Mouse (Mus musculus): ENCODE results near the gene Gse1. TPM values are rescaled to one million over a fixed set of nuclear protein-coding genes. Genes with fewer than 3 reads are reported as not detected.

Gene Gse1
- polyA plus RNA-seq, 1 experiment from 2014 or later = 22.2 TPM

DNA sequence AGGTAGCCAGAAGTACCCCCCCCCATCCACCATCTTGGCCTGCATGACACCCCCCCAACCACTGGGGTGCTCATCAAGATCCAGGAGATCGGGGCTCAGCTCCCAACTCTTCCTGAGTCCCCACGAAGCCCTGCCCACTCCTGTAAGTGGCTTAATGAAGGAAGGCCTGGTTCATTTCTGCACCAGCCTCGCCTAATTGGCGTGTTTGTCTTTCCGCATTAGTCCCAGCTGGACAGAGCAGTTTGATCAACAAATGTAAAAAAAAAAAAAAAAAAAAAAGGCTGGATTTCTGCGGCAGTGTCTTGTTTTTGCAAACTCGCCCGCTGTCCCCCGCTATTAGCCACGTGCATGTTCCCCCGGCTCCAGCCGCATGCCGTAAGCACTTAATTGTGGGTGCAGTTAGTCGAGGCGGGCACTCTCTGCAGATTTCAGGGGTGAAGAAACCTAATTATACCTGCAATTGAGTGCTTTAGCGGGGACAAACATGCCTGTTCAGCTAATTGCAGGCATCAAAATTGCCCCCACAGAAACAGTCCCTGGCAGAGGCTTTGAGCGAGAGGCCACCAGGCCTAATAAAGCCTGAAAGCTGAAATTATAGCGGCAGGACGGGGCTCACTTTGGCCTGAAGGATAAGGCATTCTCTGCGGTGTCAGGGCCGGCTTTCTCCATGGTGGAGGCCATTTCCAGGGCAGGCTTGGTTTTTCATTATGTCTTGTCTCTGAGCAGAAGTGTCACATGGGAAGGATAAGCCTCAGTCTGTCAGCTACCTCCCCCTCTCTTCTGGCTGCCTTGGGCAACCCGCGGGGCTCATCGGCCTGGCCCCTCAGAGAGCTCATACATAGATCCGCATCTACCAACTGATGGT is 248.7 kb downstream of the Gse1 start:
- Histone ChIP-seq H3K9ac (ENCODE audit: low read length) (peak overlapping the region; percentile 3; the same call in 1 of the 2 replicates), H3K27ac (ENCODE audit: low read depth, low read length) (peak overlapping the region; percentile 77), H3K4me3 (ENCODE audit: low read depth, low read length) (no peak overlapping the region), H3K27me3 (ENCODE audit: control insufficient read depth, insufficient read depth, low read length) (no peaks in the 10 kb centered on the region; the same call in 1 of the 2 replicates), H3K9me3 (ENCODE audit: control insufficient read depth, low read length) (no peaks in the 10 kb centered on the region), H3K36me3 (ENCODE audit: control insufficient read depth, insufficient read depth, low read length) (no peaks in the 10 kb centered on the region), H3K4me1 (replicated peaks; ENCODE audit: control insufficient read depth, insufficient read depth, low read length) (peaks cover 23% of the 10 kb centered on the region), H3K4me2 (ENCODE audit: low read depth, low read length, severe bottlenecking) (no peak overlapping the region)
- peak; percentile 37 for ATAC-seq (replicated peaks; ENCODE audit: low FRiP score)
- peak; percentile 70 for DNase-seq (ENCODE audit: low spot score)
- 26% methylated on average over 25 of the region's 25 CpGs for WGBS

DNA sequence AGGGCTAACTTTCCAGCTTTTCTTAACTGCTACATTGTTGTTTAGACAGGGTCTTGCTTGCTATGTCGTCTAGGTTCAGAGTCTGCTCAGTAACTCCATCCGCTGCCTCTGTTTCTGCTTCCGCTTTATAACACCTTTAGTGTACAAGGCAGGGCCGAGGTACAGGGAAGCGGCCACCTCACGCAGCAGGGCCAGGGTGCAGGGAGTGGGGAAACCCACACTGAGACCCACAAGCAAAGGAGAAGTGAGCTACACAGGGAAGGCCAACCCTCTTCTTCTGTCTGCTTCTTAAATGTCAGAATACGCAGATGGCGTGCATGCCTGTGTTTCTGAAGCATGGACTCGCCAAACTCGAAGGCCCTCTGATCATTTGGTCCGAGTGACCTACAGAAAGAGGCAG is 250.5 kb downstream of the Gse1 start:
- Histone ChIP-seq H3K27me3 (ENCODE audit: control insufficient read depth, insufficient read depth, low read length) (no peaks in the 10 kb centered on the region; the same call in none of the 2 replicates), H3K4me1 (replicated peaks; ENCODE audit: control insufficient read depth, insufficient read depth, low read length) (peaks cover 19% of the 10 kb centered on the region), H3K4me3 (ENCODE audit: low read depth, low read length) (no peak overlapping the region), H3K27ac (ENCODE audit: low read depth, low read length) (no peak overlapping the region), H3K9ac (ENCODE audit: low read length) (no peak overlapping the region), H3K4me2 (ENCODE audit: low read depth, low read length, severe bottlenecking) (no peak overlapping the region), H3K36me3 (ENCODE audit: control insufficient read depth, insufficient read depth, low read length) (no peaks in the 10 kb centered on the region), H3K9me3 (ENCODE audit: control insufficient read depth, low read length) (no peaks in the 10 kb centered on the region)
- ATAC-seq (replicated peaks; ENCODE audit: low FRiP score) = no peak
- WGBS = 93% methylated on average over 11 of the region's 11 CpGs
- no peak for DNase-seq (ENCODE audit: low spot score)

GRCm38 (mm10) chr8:120479691-120480090 is 251.4 kb downstream of the Gse1 start:
- DNase-seq (ENCODE audit: low spot score) (no peak), ATAC-seq (replicated peaks; ENCODE audit: low FRiP score) (no peak)
- H3K4me3 ChIP-seq (ENCODE audit: low read depth, low read length) = no peak overlapping the region
- H3K9me3 ChIP-seq (ENCODE audit: control insufficient read depth, low read length) = no peaks in the 10 kb centered on the region
- no peaks in the 10 kb centered on the region; the same call in none of the 2 replicates for H3K27me3 ChIP-seq (ENCODE audit: control insufficient read depth, insufficient read depth, low read length)
- WGBS = 85% methylated on average over 4 of the region's 4 CpGs
- H3K4me2 ChIP-seq (ENCODE audit: low read depth, low read length, severe bottlenecking) = no peak overlapping the region
- H3K4me1 ChIP-seq (replicated peaks; ENCODE audit: control insufficient read depth, insufficient read depth, low read length) = peaks cover 25% of the 10 kb centered on the region
- H3K36me3 ChIP-seq (ENCODE audit: control insufficient read depth, insufficient read depth, low read length) = no peaks in the 10 kb centered on the region
- H3K9ac ChIP-seq (ENCODE audit: low read length) = no peak overlapping the region
- H3K27ac ChIP-seq (ENCODE audit: low read depth, low read length) = no peak overlapping the region

- H3K27ac ChIP-seq (ENCODE audit: low read depth, low read length) = no peak overlapping the region
Observed at GRCm38 (mm10) chr8:120482015-120482689, 253.9 kb downstream of the Gse1 start.

DNA sequence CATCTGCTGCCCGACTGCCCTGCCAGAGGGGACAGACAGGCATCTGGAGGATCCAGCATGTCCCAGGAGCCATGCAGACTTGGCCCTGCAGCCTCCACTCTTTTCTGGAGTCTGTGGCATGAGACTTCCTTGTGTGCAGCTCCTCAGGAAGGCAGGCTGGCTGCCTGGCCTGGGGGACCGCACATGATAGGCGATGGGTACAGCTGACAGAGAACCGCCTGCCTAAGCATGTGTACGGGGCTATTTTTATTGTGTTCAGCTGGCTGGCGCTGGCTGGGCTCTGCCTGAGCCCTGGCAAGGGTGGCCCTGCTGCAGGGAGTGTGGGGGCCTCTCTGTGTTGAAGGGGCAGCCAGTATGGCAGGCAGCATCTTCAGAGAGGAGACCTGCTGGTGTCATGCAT is 256.2 kb downstream of the Gse1 start:
- H3K27ac ChIP-seq (ENCODE audit: low read depth, low read length) = no peak overlapping the region
- H3K4me2 ChIP-seq (ENCODE audit: low read depth, low read length, severe bottlenecking) = no peak overlapping the region
- DNase-seq (ENCODE audit: low spot score) (no peak), ATAC-seq (replicated peaks; ENCODE audit: low FRiP score) (no peak)
- H3K9me3 ChIP-seq (ENCODE audit: control insufficient read depth, low read length) = no peaks in the 10 kb centered on the region
- H3K27me3 ChIP-seq (ENCODE audit: control insufficient read depth, insufficient read depth, low read length) = peaks cover 2% of the 10 kb centered on the region
- H3K4me1 ChIP-seq (replicated peaks; ENCODE audit: control insufficient read depth, insufficient read depth, low read length) = peaks cover 30% of the 10 kb centered on the region
- no peaks in the 10 kb centered on the region for H3K36me3 ChIP-seq (ENCODE audit: control insufficient read depth, insufficient read depth, low read length)
- 77% methylated on average over 6 of the region's 6 CpGs for WGBS
- H3K9ac ChIP-seq (ENCODE audit: low read length) = peak overlapping the region; percentile 30
- H3K4me3 ChIP-seq (ENCODE audit: low read depth, low read length) = no peak overlapping the region

More at GRCm38 (mm10) chr8:120482015-120482689, 253.9 kb downstream of the Gse1 start:
- no peak for ATAC-seq (replicated peaks; ENCODE audit: low FRiP score)
- Histone ChIP-seq H3K27me3 (ENCODE audit: control insufficient read depth, insufficient read depth, low read length) (peaks cover 2% of the 10 kb centered on the region), H3K36me3 (ENCODE audit: control insufficient read depth, insufficient read depth, low read length) (no peaks in the 10 kb centered on the region), H3K4me2 (ENCODE audit: low read depth, low read length, severe bottlenecking) (no peak overlapping the region), H3K9ac (ENCODE audit: low read length) (no peak overlapping the region), H3K4me3 (ENCODE audit: low read depth, low read length) (no peak overlapping the region), H3K9me3 (ENCODE audit: control insufficient read depth, low read length) (no peaks in the 10 kb centered on the region), H3K4me1 (replicated peaks; ENCODE audit: control insufficient read depth, insufficient read depth, low read length) (peaks cover 34% of the 10 kb centered on the region)
- DNase-seq (ENCODE audit: low spot score) = no peak
- WGBS = 80% methylated on average over 9 of the region's 9 CpGs

GRCm38 (mm10) chr8:120485116-120485515 is 256.9 kb downstream of the Gse1 start:
- DNase-seq (ENCODE audit: low spot score) (no peak), ATAC-seq (replicated peaks; ENCODE audit: low FRiP score) (no peak)
- 0 out of 2 replicates have a peak overlapping the region, but pooled peaks have one; percentile 0 for H3K27ac ChIP-seq (ENCODE audit: low read depth, low read length)
- no peaks in the 10 kb centered on the region for H3K36me3 ChIP-seq (ENCODE audit: control insufficient read depth, insufficient read depth, low read length)
- H3K4me1 ChIP-seq (replicated peaks; ENCODE audit: control insufficient read depth, insufficient read depth, low read length) = peaks cover 33% of the 10 kb centered on the region
- no peak overlapping the region for H3K4me2 ChIP-seq (ENCODE audit: low read depth, low read length, severe bottlenecking)
- peaks cover 2% of the 10 kb centered on the region for H3K27me3 ChIP-seq (ENCODE audit: control insufficient read depth, insufficient read depth, low read length)
- no peak overlapping the region for H3K9ac ChIP-seq (ENCODE audit: low read length)
- no peak overlapping the region for H3K4me3 ChIP-seq (ENCODE audit: low read depth, low read length)
- 47% methylated on average over 6 of the region's 6 CpGs for WGBS
- H3K9me3 ChIP-seq (ENCODE audit: control insufficient read depth, low read length) = no peaks in the 10 kb centered on the region

DNA sequence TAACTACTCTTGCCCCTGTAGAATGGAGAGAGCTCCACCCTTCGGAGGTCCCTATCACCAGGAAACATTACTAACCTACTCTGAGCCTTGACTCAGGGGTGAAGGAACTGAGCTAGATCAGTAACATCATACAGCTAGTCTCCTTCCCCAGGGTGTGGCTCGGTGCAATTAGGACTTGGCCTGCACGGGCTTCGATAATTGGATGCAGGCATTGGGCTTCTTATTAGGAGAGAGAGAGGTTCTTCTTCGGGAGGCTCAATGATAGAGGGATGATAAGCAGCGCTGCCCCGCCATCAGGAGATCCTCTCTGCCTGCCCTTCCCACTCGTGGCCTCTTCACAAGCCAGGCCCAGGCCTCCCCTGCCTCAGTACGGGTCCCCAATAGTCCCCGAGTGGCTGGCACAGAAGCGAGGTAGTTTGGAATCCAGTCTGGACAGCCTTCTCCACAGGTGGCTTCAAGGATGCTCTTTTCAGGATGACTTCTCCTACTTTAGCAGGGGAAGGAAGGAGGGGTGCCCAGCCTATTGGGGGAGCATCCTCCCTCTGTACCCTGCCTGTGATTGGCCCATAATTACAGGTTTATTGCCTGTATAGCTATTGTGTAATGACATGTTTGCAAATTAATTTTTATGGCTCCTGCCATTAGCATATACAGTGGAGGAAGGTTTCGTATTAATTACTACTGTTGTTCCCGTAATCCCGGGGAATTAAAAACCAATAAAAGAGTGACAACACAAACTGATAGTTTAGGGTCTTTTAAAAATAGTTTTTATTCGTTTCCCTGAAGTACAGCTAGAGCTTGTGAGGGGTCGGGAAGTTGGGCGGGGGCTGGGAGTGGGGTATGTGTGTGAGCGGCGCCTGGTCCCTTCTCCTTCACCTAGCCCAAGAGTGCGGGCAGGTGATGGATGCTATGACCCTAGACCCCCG is 257.6 kb downstream of the Gse1 start:
- peak overlapping the region; percentile 95 for H3K9ac ChIP-seq (ENCODE audit: low read length)
- peaks cover 40% of the 10 kb centered on the region for H3K4me1 ChIP-seq (replicated peaks; ENCODE audit: control insufficient read depth, insufficient read depth, low read length)
- ATAC-seq (replicated peaks; ENCODE audit: low FRiP score) (no peak), DNase-seq (ENCODE audit: low spot score) (no peak)
- no peaks in the 10 kb centered on the region for H3K9me3 ChIP-seq (ENCODE audit: control insufficient read depth, low read length)
- H3K27ac ChIP-seq (ENCODE audit: low read depth, low read length) = peak overlapping the region; percentile 100
- H3K27me3 ChIP-seq (ENCODE audit: control insufficient read depth, insufficient read depth, low read length) = peaks cover 2% of the 10 kb centered on the region
- 13% methylated on average over 21 of the region's 21 CpGs for WGBS
- peak overlapping the region; percentile 97 for H3K4me2 ChIP-seq (ENCODE audit: low read depth, low read length, severe bottlenecking)
- no peaks in the 10 kb centered on the region for H3K36me3 ChIP-seq (ENCODE audit: control insufficient read depth, insufficient read depth, low read length)
- peak overlapping the region; percentile 87 for H3K4me3 ChIP-seq (ENCODE audit: low read depth, low read length)
